Mouse (Mus musculus) ovary, adult 18-20 months (tissue): Measurements from ENCODE around the gene Pkp3.
A peak's percentile ranks its signal among the peaks of the same experiment; 100 is the strongest.

Source experiments
- DNase-seq: peaks from one replicate; pipeline ENCODE4 v3.0.0; 2022; ENCODE audit warnings: low spot score, mixed read lengths

The Pkp3 gene

DNA sequence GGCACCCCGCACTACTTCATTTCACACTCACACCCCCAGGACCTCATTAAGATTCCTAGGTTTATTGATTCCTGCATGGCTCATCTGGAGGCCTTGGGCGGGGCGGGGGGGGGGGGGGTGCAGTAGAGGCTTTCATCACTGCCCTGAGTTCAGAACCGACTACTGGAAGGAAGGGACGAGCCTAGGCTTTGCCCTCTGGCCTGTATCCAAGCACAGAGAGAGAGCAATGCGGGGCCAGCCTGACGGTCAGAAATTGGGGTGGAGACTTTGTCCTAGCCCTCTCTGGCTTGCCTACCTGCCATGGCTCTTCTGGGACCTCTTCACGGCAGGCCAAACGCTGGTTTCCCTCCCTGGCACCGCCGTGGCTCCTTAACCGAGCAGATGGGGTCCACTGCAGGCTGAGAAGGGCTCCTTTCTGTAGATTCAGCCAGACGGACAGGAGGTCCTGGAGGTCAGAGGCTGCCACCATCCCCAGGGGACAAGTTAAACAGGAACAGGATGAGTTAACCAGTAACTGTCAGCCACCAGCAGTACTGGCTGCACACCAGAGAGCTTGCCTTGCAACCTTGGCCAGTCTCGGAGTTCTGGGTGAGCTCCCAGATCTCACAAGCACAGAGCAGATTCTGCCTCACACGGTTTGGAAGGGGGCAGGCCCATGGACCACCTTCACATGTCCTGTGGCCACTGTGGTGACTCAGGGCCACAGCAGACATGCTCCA lies 16.6 kb downstream of the Pkp3 start:
- no peak for DNase-seq

DNA sequence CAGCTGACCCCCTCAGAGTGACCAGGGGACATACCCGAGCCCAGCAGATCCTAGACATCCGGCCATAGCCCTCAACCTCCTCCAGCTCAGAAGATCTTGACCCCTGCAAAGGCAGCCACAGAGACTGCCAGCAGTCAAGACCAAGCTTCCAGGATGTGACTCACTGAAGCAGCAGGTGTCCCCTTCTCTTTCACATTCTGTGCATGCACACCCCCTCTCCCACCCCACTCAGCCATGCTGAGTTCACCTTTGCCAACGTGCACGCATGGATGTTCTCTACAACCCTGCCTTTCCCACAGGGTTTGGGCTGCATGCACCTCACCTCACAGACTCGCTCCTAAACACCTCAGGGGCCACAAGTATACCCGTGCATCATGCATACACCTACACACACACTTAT lies 18.0 kb downstream of the Pkp3 start:
- DNase-seq, result no peak

DNA sequence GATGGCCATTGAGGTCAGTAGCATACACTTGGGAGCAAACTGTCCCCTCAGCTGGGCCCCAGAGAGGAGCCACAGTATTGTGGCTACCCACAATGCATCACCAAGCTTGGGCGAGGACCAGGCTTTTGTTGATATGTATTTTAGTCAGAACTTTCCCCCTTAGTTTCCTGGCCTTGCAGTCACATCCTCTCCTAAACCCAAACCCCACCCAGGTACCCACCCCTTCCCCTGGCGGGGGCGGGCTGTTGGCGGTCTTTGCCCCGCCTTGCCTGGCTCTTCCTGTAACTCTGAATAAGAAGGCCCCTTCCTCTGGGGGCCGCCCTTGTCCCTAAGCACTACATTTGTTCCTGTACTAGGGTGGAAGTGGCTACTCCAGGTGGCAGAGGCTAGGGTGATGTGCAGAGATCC lies 18.6 kb downstream of the Pkp3 start:
- DNase-seq, result no peak

DNA sequence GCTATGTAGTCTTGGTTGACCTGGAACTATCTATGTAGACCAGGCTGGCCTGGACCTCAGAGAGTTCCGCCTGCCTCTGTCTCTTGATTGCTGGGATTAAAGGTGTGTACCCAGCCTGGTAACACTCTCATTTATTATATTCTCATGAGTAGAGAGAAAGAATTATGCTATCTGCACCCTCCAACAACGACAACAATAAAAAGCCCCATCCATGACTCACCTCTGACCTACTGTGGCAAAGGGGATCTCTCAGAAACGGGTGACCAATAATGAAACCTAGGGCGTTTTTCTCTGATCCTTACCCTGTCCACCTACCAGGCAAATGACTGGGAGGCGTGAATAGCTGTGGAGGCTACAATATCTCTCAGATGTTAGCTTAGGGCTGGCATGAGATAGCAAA lies 19.2 kb downstream of the Pkp3 start:
- no peak for DNase-seq

DNA sequence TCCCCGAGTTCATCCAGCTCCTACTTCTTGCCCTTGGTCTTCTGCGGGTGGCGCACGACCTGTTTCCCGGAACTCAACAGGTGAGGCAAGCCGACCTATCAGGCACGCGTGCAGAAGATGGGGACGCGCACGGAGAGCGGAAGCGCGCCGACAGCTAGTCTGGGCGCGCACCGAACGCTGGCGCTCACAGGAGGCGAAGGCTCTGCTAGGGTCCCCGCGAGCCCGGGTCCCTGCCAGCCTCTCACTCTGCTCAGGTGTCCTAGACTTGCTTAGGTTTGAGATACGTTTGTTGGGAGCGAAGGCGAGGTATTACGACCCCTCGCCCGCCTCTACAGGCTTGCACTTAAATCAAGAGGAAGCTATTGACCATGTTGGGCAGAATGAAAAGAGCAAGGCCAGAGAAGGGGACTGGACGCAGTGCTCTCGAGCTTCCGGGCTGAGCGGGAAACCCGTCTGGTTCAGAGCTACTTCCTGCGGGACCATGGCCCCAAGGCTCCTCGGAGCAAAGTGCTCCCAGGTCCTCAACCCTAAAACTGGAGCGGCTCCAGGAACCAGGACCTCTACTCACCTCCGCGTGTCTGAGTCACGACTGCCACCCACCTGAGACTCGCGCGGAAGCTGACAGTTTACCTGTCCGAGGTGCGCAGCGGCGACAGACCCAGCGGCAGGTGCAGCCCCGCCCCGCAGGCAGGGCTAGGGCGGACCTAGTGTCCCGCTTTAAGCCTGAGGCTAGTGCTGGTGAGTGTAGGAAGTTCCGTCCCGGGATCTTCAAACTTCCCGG lies 22.1 kb downstream of the Pkp3 start, which contains the start of gene Sigirr:
Sigirr (minus strand) TSS at position 662 of the 781 bp plus-strand sequence.
- DNase-seq, result no peak

DNA sequence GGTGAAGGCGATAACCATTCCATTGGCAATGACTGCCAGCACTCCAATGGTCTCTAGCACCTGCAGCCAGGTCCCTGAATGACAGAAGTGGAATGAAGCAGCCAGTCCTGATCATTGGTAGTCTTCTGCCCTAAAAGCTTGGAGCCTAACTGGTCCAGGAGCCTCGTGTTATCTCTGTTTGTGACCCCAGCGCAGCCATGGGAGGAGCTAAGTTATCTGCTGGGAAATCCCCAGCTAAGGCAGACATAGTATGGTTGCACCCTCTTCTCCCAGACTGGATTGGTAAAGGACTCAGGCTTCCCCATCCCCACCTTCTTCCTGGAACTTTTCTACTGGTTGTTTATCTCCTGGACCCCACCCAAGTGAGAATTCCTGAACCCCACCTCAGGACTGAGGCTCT lies 25.1 kb downstream of the Pkp3 start:
- DNase-seq, result no peak

DNA sequence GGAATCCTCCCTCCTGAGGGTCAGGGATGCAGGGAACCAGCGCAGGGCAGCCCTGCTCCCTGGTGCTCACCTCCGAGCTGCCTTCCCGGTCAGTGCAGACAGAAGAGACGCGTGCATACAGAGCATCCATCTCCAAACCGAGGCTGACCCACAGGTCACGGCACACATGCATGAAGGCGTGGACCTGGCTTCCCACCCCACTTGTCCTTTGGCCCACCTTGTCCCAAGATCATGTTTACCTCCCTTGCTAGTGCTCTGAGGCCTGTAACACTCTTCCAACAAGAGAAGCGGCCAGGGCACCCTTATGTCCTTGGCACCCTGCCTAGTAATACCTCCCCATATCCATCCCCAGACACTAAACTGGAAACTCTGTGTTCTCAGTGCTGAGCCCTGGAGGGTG lies 37.9 kb downstream of the Pkp3 start:
- no peak for DNase-seq

DNA sequence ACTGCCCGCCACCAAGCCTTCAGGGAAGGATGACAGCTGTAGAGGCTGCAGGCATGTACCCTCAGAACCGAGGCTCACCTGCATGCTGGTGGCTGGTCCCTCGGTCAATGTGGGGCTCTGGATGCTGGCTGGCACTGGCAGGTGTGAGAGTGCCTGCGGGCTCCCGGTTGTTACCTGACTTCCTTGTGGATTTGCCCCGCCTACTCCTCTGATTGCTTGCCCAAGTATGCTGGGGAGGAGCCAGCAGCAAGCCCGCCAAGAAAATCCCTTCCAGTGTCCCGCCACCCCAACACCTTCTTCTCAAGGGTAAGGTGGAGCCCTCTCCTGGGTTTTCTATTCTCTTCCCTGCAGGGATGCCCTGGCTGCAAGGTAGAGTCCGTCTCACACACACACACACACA lies 39.6 kb downstream of the Pkp3 start, which contains the start of gene Ano9:
Ano9 (minus strand) TSS at position 171 of the 400 bp plus-strand sequence.
- no peak for DNase-seq

DNA sequence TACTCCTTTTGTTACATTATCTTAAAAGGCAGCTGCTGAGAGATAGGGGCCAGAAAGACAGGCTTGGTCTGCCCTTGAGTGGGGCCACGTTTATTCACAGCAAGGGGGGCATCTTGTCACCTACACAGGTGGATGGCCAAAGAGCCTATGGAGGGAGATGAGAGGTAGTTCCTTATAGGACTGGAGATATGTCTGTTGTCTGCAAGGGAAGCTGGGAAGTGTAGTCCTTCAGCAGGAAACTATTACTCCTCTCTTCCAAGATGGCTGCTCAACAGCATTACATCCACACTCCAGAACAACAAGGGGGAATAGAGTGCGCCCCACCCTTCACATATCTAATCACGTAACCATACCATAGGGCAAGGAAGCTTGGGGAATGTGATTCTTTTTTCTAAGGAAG lies 41.5 kb downstream of the Pkp3 start:
- DNase-seq, result no peak

DNA sequence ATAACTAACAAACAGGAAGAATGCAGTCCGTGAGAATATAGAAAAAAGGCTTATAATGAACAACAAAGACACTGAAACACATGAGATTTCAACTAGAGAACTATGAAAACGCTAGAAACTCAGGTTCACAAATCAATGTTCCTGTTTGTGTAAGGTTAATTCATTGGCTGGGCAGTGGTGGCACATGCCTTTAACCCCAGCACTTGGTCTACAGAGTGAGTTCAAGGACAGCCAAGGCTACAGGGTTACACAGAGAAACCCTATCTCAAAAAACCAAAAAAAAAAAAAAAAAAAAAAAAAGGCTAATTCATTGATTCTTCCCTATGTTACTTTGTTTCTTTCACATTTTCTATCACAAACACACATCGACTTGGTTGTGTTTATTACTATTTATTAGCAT lies 42.6 kb downstream of the Pkp3 start:
- no peak for DNase-seq

DNA sequence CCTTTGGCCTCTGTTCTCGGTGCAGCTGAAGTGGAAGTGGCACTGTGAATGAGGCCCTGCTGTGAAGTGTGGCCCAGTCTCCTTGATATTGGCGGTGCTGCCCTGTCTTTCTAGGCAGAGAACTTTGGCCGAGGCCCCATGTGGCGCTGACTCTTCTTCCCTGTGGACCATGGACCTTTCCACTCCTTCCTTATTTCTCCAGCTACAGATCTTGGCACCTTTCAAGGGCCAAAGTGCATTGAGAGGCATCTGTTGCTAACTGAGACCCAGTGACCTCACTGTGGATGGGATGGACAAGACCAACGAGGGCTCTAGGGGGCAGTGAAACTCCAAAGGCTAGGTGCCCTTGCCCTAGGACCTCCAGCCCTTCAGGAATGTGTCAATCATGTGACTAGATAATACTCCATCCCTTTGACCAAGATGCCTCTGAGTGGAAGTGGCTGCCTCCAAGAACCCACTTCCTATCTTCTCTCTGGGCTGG lies 43.1 kb downstream of the Pkp3 start:
- DNase-seq, result no peak

DNA sequence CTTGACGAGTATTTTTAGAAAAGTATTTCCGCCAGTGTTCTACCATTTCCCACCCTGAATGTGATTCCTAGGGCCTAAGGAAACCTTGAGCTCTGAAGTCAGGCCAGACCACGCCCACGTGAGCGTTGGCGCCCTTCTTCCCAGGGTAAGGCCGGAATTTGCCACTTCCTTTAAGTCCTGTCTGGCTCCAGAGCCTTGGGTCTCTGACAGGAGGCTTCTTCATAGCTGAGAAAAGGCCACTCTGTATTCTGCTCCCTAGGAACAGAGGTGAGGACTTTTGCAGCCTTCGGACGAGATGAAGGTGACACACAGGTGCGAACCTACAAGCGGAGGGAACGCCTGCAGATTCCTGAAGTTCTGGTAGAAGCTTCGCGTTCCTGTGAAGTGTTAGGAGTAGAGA lies 44.2 kb downstream of the Pkp3 start, which contains the start of gene Ptdss2:
Ptdss2 (plus strand) TSS at position 138 of the 400 bp plus-strand sequence.
- no peak for DNase-seq

DNA sequence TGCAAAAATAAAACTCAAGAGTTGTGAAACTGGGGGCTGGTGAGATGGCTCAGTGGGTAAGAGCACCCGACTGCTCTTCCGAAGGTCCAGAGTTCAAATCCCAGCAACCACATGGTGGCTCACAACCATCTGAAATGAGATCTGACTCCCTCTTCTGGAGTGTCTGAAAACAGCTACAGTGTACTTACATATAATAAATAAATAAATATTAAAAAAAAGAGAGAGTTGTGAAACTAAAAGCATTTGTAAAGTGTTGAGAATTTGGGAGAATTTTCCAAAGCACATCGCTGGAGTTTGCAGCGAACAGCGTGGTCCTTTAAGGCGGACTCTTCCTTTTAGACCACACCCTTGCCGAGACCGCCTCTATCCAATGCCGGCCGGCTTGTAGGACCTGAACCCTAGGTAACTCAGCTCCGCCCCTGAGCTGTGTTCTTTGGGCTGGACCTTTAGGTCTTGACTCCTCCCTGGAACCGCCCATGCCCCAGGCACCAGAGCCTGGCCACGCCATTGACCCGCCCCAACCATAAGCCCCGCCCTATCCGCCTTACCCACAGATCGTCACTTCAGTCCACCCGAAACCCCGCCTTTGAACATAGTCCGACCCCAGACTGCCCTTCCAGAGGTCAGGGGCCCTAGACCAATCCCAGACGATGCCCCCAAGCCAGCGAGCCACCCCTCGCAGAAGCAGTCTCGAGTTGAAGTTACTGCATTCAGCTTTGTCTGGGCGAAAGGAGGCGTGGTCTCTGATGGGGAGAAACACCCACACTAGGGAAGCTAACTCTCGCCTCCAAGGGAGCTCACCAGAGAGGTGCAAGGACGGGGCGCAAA lies 44.9 kb downstream of the Pkp3 start:
- peak; percentile 94 for DNase-seq

DNA sequence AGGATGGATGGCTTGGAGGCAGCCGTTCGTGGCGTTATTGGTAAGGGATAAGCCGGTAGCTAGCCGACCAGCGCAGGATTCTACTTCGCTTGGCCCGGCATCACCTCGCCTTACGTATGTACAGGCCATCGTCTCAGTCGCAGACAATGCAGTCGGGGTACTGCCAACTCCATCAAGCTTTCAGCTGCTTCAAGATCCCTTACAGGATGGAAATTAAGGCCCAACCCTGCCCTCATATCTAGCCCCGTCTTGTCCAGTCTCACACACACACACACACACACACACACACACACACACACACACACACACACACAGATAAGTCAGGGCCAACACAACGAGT lies 45.5 kb downstream of the Pkp3 start:
- no peak for DNase-seq

DNA sequence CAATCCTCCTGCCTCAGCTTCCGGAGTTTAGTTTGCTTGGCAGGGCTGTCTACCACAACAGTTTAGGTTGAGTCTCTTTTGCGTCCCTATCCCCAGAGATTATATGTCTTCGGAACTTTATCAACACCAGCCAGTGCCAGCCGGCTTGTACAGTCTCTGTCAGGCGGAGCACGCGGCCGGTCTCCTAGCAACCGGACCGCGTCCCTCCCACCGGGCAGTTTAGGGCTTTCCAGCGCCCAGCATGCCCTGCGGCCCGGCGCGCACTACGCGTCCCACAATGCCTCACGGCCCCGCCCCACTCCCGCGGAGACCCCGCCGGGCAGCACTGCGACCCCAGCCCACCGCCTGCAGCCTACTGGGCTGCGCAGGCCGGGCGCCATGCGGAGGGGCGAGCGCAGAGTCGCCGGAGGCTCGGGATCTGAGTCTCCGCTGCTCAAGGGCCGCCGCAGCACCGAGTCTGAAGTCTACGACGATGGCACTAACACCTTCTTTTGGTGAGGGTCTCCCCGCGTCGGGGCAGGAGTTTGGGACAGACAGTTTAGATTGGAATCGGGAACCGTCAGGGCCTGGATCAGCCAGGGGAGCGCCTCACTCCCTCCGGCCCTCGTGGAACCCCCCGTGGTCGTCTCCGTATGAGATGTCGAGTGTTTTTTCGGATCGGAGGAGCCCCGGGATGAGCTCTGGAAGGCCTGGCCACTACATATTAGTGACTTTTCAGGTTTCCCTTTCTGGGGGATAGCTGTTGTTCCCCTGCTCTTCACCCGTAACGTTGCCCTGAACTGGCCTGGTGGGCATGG lies 53.2 kb downstream of the Pkp3 start:
- DNase-seq, result peak; percentile 86

DNA sequence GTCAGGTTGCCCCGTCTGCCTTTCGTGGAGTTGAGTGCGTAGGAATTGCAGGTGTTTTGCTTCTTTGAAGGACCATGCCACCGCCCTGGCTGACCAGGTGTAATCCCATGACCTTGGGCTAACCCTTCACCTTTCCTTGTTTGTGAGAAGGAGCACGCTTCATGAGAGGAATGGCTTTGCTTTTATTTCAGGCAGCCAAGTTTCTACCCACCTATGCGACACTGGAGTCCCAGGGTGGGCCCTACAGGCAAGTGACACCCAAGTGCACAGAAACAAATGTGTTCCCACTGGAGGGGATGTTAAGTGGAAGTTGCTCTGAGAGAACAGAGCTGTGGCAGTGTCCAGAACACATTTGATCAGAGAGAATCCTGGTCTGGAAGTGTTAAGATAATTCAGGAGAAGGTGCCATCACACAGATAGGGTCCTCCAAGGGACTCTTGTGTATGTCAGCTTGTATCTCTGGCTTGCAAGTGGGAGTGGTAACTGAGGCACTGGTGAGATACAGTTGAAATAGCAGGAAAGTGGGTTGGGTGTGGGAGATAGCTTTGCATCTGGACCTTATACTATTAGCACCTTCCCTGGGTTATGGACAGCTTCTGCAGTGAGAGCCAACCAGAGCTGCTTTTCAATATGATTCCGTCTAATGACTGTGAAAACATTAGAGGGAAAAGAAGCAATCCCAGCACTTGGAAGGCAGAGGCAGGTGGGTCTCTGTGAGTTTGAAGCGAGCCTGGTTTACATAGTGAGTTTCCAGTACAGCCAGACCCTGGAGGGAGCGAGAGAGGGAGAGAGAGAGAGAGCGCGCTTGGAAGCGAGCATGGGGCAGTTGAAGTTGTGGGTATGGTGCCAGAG lies 54.1 kb downstream of the Pkp3 start:
- DNase-seq, result no peak
